Mouse (Mus musculus): Measurements from ENCODE around the gene Sim2.

The Sim2 gene

GRCm38 (mm10) chr16:94164236-94164635 lies 79.5 kb downstream of the Sim2 start:
- DNase-seq (ENCODE audit: low spot score in 2 of 2) = no peak

- DNase-seq (ENCODE audit: low spot score in 2 of 2) = no peak
Observed at GRCm38 (mm10) chr16:94164978-94165377, 80.2 kb downstream of the Sim2 start.

- DNase-seq (ENCODE audit: low spot score in 2 of 2) = no peak
Observed at GRCm38 (mm10) chr16:94168655-94169545, 84.2 kb downstream of the Sim2 start.

GRCm38 (mm10) chr16:94170218-94170617 lies 85.5 kb downstream of the Sim2 start:
- DNase-seq (ENCODE audit: low spot score in 2 of 2) = no peak

GRCm38 (mm10) chr16:94173361-94173760 lies 88.6 kb downstream of the Sim2 start:
- DNase-seq (ENCODE audit: low spot score in 2 of 2) = no peak

- DNase-seq (ENCODE audit: low spot score in 2 of 2) = no peak
Observed at GRCm38 (mm10) chr16:94175366-94175986, 90.7 kb downstream of the Sim2 start.

Data from frontal cortex, postnatal 25 days (tissue).